Mouse (Mus musculus) embryonic facial prominence, embryonic 14.5 days (tissue): ENCODE measurements at regions not wholly inside any gene's neighbourhood (a gene's known extent, or its start where the extent isn't known, plus 50 kb on each side); places are given as distances from the start of the nearest gene placed in this dataset.

Experiments used
- ATAC-seq: fragments of 200-750 bp; cut with Nextera tagmentation; 2 replicates; pipeline ENCODE4 v1.8.0; 2017; ENCODE audit warnings: low read depth, moderate number of reproducible peaks, moderate TSS enrichment
- DNase-seq: peaks from one replicate; pipeline ENCODE4 v3.0.0-alpha.2; 2015; ENCODE audit warnings: low spot score
- H3K27ac ChIP-seq: fragments of 300-500 bp; sonication (generic); replicated peaks from 2 replicates; pipeline ENCODE4 v1.5.1; 2014; ENCODE audit warnings: low read depth, mild to moderate bottlenecking, low read length, moderate library complexity
- H3K27me3 ChIP-seq: fragments of 300-500 bp; sonication (generic); replicated peaks from 2 replicates; pipeline ENCODE4 v1.6.1; 2014; ENCODE audit warnings: low read length; ENCODE audit not compliant: control insufficient read depth, insufficient read depth
- H3K36me3 ChIP-seq: fragments of 300-500 bp; sonication (generic); 2 replicates; pipeline ENCODE4 v1.6.1; 2014; ENCODE audit warnings: low read length, mixed read lengths; ENCODE audit not compliant: control insufficient read depth, insufficient read depth
- H3K4me1 ChIP-seq: fragments of 300-500 bp; sonication (generic); 2 replicates; pipeline ENCODE4 v1.6.1; 2014; ENCODE audit warnings: antibody characterized with exemption, low read length; ENCODE audit not compliant: control insufficient read depth, insufficient read depth
- H3K4me2 ChIP-seq: fragments of 300-500 bp; sonication (generic); 2 replicates; pipeline ENCODE4 v1.6.1; 2014; ENCODE audit warnings: low read depth, mild to moderate bottlenecking, low read length, moderate library complexity, mixed read lengths
- H3K4me3 ChIP-seq: fragments of 300-500 bp; sonication (generic); 2 replicates; pipeline ENCODE4 v1.5.1; 2014; ENCODE audit warnings: low read depth, mild to moderate bottlenecking, low read length
- H3K9ac ChIP-seq: fragments of 300-500 bp; sonication (generic); 2 replicates; pipeline ENCODE4 v1.6.1; 2014; ENCODE audit warnings: low read depth, mild to moderate bottlenecking, low read length, moderate library complexity, mixed read lengths
- H3K9me3 ChIP-seq: fragments of 300-500 bp; sonication (generic); 2 replicates; pipeline ENCODE4 v1.6.1; 2016; ENCODE audit warnings: low read length; ENCODE audit not compliant: control insufficient read depth
- WGBS: fragments of 180-500 bp; shearing (Covaris S2); extraction: QIAGEN DNeasy Blood & Tissue Kit; methylation state at CpG from one replicate; pipeline ENCODE4 v1.1.7; 2014; 5-methylcytosine and 5-hydroxymethylcytosine counted together

DNA sequence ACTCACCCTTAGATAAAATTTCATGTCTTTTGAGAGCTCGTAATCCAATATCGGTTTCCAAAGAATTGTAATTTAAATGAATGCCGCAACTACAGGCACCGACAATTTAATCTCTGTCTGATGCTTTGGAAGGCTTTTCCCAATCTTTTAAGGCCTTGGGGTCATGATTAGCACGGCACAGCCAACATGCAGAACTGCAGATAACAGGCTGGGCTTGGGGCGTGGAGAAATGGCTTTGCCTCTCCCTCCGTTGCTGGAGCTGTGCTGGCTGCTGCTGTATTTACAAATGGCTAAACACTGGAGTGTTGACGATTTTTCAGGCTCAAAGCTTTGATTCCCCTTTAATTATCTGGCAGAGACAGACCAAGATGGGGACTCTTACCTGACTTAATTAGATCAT is 101.3 kb upstream of the Mphosph6 start:
- 55% methylated on average over 8 of the region's 8 CpGs for WGBS
- H3K9ac ChIP-seq, result no peak overlapping the region

GRCm38 (mm10) chr8:117899892-117900291 is 98.1 kb upstream of the Mphosph6 start:
- H3K4me2 ChIP-seq, result no peak overlapping the region
- no peaks in the 10 kb centered on the region for H3K36me3 ChIP-seq
- ATAC-seq, result no peak
- no peak for DNase-seq
- H3K27me3 ChIP-seq, result no peaks in the 10 kb centered on the region
- H3K9ac ChIP-seq, result no peak overlapping the region
- H3K27ac ChIP-seq, result no peak overlapping the region
- no peaks in the 10 kb centered on the region for H3K4me1 ChIP-seq
- H3K4me3 ChIP-seq, result no peak overlapping the region
- H3K9me3 ChIP-seq, result no peaks in the 10 kb centered on the region

More for the DNA sequence above, 101.3 kb upstream of the Mphosph6 start:
- no peaks in the 10 kb centered on the region for H3K36me3 ChIP-seq
- H3K4me3 ChIP-seq, result no peak overlapping the region
- H3K4me2 ChIP-seq, result no peak overlapping the region
- H3K27ac ChIP-seq, result no peak overlapping the region
- DNase-seq (peak; percentile 7), ATAC-seq (no peak)
- no peaks in the 10 kb centered on the region for H3K4me1 ChIP-seq
- no peaks in the 10 kb centered on the region for H3K9me3 ChIP-seq
- H3K27me3 ChIP-seq, result no peaks in the 10 kb centered on the region

DNA sequence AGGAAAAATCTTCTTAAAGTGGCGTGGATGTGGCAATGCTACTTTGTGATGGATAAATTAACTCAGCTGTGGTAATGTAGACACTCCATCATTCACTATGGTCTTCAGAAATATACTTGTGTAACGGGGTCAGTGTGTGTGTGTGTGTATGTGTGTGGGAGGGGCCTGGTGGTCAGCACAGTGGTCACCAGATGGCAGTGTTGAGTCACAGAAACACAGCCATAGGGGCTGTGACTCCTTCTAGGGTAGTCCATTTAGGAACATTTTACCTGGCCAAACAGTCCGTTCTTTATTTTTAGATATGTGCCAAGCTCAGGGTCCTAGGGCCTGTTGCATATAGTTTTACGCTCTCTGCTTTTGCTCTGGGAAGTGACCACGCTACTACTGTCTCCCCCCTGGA is 96.3 kb upstream of the Mphosph6 start:
- Histone ChIP-seq H3K4me2 (no peak overlapping the region), H3K36me3 (no peaks in the 10 kb centered on the region), H3K9me3 (no peaks in the 10 kb centered on the region), H3K4me3 (no peak overlapping the region), H3K4me1 (no peaks in the 10 kb centered on the region), H3K27ac (no peak overlapping the region), H3K9ac (no peak overlapping the region), H3K27me3 (no peaks in the 10 kb centered on the region)
- ATAC-seq (no peak), DNase-seq (peak; percentile 24)
- 71% methylated on average over 5 of the region's 5 CpGs for WGBS

GRCm38 (mm10) chr8:117894861-117895260 is 93.1 kb upstream of the Mphosph6 start:
- Histone ChIP-seq H3K4me3 (no peak overlapping the region), H3K27ac (no peak overlapping the region), H3K4me1 (no peaks in the 10 kb centered on the region), H3K27me3 (no peaks in the 10 kb centered on the region), H3K36me3 (no peaks in the 10 kb centered on the region), H3K9me3 (no peaks in the 10 kb centered on the region), H3K4me2 (no peak overlapping the region), H3K9ac (no peak overlapping the region)
- WGBS, result 52% methylated on average over 8 of the region's 8 CpGs
- DNase-seq, result no peak
- no peak for ATAC-seq

GRCm38 (mm10) chr8:117890211-117890610 is 88.5 kb upstream of the Mphosph6 start:
- Histone ChIP-seq H3K4me3 (no peak overlapping the region), H3K4me2 (no peak overlapping the region), H3K9ac (no peak overlapping the region), H3K27me3 (no peaks in the 10 kb centered on the region), H3K36me3 (no peaks in the 10 kb centered on the region), H3K27ac (no peak overlapping the region), H3K4me1 (no peaks in the 10 kb centered on the region), H3K9me3 (no peaks in the 10 kb centered on the region)
- ATAC-seq (no peak), DNase-seq (no peak)
- WGBS, result 84% methylated on average over 3 of the region's 3 CpGs

DNA sequence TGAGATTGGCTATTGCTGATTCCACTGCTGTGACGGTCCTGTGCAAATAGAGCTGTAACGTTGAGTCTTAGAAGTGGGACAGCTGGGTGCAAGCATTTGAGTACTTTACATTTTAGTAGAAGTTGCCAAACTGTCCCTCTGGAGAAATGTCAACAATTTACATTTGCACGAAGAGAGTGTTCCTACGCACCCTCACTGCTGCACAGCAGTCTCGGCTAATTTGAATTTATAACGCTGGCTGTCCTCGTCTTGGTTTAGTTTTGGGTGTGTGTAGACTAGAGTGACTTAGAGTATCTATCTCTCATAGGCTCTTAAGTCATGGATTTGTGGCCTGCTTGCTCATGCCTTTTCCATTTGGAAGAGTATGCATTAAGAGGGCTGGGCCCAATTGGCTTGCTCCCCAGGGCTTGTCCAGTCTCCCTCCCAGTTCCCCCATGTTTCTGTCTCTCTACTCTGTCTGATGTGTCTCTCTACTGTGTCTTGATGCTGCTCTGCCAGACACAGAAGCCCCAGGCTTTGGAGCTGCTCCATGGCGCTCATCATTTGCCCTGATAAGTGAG is 79.8 kb upstream of the Mphosph6 start:
- Histone ChIP-seq H3K27ac (no peak overlapping the region), H3K4me3 (no peak overlapping the region), H3K27me3 (no peaks in the 10 kb centered on the region), H3K36me3 (no peaks in the 10 kb centered on the region), H3K9ac (no peak overlapping the region), H3K4me1 (no peaks in the 10 kb centered on the region), H3K4me2 (no peak overlapping the region), H3K9me3 (no peaks in the 10 kb centered on the region)
- ATAC-seq (no peak), DNase-seq (no peak)
- WGBS, result 85% methylated on average over 8 of the region's 8 CpGs

DNA sequence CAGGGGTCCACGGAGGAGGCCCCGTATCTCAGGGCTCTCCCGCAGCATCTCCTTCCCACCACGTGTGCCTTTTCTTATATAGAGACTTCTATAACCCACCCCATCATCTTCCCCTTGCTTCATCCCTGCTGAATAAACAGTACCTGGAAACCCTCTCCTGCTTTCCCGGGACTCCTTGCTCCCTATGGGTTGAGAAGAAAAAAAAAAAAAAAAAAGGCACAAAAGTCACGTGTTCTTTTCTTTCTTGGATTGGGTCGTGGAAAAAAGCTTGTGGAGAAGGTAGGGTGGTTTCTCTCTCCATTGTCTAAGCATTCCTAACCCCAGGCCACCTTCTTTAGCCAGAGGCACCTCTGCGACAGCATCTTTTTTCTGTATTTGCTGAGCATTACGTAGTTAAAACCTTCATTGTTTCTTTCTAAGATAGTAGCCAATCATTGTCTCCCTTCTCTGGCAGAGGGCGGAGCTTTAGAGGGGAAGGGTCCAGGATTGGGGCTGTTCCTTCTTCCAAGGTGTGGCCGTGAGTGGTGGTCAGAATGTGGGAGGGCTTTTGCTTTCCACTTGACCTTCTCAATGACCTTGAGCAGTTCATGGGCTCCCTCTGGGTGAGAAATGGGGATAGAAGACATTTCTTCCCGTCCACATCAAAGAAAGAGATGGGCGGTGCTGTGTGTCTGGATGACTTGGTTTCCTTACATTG is 78.7 kb upstream of the Mphosph6 start:
- Histone ChIP-seq H3K36me3 (no peaks in the 10 kb centered on the region), H3K27ac (no peak overlapping the region), H3K4me3 (no peak overlapping the region), H3K9me3 (no peaks in the 10 kb centered on the region), H3K9ac (no peak overlapping the region), H3K4me1 (no peaks in the 10 kb centered on the region), H3K27me3 (no peaks in the 10 kb centered on the region), H3K4me2 (no peak overlapping the region)
- no peak for DNase-seq
- no peak for ATAC-seq
- WGBS, result 70% methylated on average over 13 of the region's 13 CpGs

DNA sequence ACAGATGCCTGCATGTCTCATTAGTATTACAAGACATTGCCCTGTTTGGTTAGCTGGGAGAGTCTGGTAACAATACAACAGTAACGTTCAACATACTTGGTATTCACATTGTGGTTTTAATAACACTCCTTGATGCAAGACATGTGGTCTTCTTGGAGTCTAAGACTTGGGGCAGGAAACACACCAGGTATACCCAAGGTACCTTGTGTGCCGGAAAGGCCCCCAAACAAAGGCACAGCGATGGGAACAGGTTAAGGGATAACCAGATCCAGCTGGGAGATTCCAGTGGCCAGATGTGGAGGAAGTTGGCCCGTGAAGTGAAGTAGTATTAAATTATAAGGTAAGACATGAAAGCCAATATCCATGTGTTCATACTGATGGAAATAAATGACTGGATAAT is 71.9 kb upstream of the Mphosph6 start:
- no peak overlapping the region for H3K27ac ChIP-seq
- H3K4me1 ChIP-seq, result no peaks in the 10 kb centered on the region
- H3K4me3 ChIP-seq, result no peak overlapping the region
- H3K9ac ChIP-seq, result no peak overlapping the region
- 36% methylated on average over 4 of the region's 4 CpGs for WGBS
- H3K36me3 ChIP-seq, result no peaks in the 10 kb centered on the region
- H3K4me2 ChIP-seq, result no peak overlapping the region
- ATAC-seq (no peak), DNase-seq (no peak)
- H3K9me3 ChIP-seq, result no peaks in the 10 kb centered on the region
- no peaks in the 10 kb centered on the region for H3K27me3 ChIP-seq

DNA sequence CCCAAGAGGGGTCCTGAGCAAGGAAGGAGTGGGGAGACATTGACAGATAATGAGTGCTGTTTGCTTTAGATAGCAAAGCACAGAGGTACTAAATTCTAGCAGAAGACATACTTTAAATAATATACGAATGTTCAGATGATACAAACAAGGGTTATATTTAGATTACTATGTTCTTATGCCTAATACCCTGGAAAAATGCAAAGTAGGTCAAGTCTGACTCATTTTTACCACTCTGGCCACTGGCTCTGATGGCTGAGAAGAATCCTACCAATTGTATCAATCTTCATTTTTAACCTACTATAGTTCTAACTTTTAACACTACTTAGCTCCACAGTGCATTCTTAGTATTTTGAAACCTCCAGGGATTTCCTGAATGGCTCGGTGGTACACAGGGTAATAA is 65.4 kb upstream of the Mphosph6 start:
- ATAC-seq (no peak), DNase-seq (no peak)
- H3K36me3 ChIP-seq, result no peaks in the 10 kb centered on the region
- no peak overlapping the region for H3K27ac ChIP-seq
- H3K27me3 ChIP-seq, result no peaks in the 10 kb centered on the region
- H3K9me3 ChIP-seq, result no peaks in the 10 kb centered on the region
- no peak overlapping the region for H3K9ac ChIP-seq
- no peak overlapping the region for H3K4me2 ChIP-seq
- no peaks in the 10 kb centered on the region for H3K4me1 ChIP-seq
- no peak overlapping the region for H3K4me3 ChIP-seq
- 93% methylated on average over 2 of the region's 2 CpGs for WGBS
